Mouse (Mus musculus) heart, embryonic 11.5 days (tissue): ENCODE data around the gene Slc4a4. TPM values are rescaled to one million over a fixed set of nuclear protein-coding genes. Genes with fewer than 3 reads are reported as not detected.

Source experiments
- ATAC-seq: fragments of 200-750 bp; cut with Nextera tagmentation; replicated peaks from 2 replicates; pipeline ENCODE4 v1.8.0; 2017; ENCODE audit warnings: moderate library complexity; ENCODE audit not compliant: insufficient number of reproducible peaks, low FRiP score, low TSS enrichment
- H3K27ac ChIP-seq: fragments of 300-500 bp; sonication (generic); 2 replicates; pipeline ENCODE4 v1.5.1; 2014; ENCODE audit warnings: mild to moderate bottlenecking, low read depth, low read length
- H3K27me3 ChIP-seq: fragments of 300-500 bp; sonication (generic); 2 replicates; pipeline ENCODE4 v1.6.1; 2014; ENCODE audit warnings: mild to moderate bottlenecking, low read length, mixed read lengths; ENCODE audit not compliant: control insufficient read depth, insufficient read depth
- H3K36me3 ChIP-seq: fragments of 300-500 bp; sonication (generic); 2 replicates; pipeline ENCODE4 v1.6.1; 2014; ENCODE audit warnings: mild to moderate bottlenecking, low read length, moderate library complexity, mixed read lengths; ENCODE audit not compliant: control insufficient read depth, insufficient read depth
- H3K4me1 ChIP-seq: fragments of 300-500 bp; sonication (generic); 2 replicates; pipeline ENCODE4 v1.6.1; 2014; ENCODE audit warnings: low read length; ENCODE audit not compliant: control insufficient read depth, insufficient read depth
- H3K4me2 ChIP-seq: fragments of 300-500 bp; sonication (generic); 2 replicates; pipeline ENCODE4 v1.6.1; 2014; ENCODE audit warnings: mild to moderate bottlenecking, moderate library complexity
- H3K4me3 ChIP-seq: fragments of 300-500 bp; sonication (generic); 2 replicates; pipeline ENCODE4 v1.5.1; 2014; ENCODE audit warnings: low read depth, low read length
- H3K9ac ChIP-seq: fragments of 300-500 bp; sonication (generic); 2 replicates; pipeline ENCODE4 v1.6.1; 2014; ENCODE audit warnings: mild to moderate bottlenecking, low read depth, low read length, moderate library complexity
- H3K9me3 ChIP-seq: fragments of 300-500 bp; sonication (generic); replicated peaks from 2 replicates; pipeline ENCODE4 v1.6.1; 2016; ENCODE audit warnings: low read length; ENCODE audit not compliant: control insufficient read depth
- WGBS: fragments of 180-500 bp; shearing (Covaris S2); extraction: QIAGEN DNeasy Blood & Tissue Kit; methylation state at CpG from one replicate; pipeline ENCODE4 v1.1.7; 2014; ENCODE audit not compliant: insufficient replicate concordance; 5-methylcytosine and 5-hydroxymethylcytosine counted together
- polyA plus RNA-seq: library from polyadenylated mRNA; unstranded; fragments of >200 nt; fragmentation: Nextera tagmentation; extraction: Ambion mirVana; gene quantifications from 2 replicates; pipeline ENCODE4 v1.2.1, GENCODE M21; 2014

Slc4a4 gene
- polyA plus RNA-seq, 1 experiment from 2014 or later, result 3.4 TPM

DNA sequence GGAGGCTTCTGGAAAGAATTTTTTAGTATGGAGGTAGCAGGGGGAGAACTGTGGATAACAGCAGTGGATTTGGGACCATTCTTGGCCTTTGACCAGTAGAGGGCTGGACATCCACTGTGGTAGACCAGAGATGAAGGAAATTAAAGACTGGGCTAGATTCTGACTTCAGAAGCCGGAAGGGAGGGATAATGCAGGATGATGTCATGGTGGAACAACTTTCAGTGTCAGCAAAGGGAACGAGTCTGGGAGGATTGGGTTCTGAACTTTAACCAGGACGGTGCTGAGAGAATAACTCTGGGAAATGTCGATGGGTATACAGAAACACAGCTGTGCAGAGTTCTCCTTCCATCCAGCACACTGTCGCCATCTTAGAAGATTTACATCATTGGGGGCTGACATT, 175.7 kb downstream of the Slc4a4 start:
- Histone ChIP-seq H3K4me2 (no peak overlapping the region), H3K9ac (no peak overlapping the region), H3K36me3 (no peaks in the 10 kb centered on the region), H3K27me3 (no peaks in the 10 kb centered on the region), H3K27ac (no peak overlapping the region), H3K4me1 (peaks cover 7% of the 10 kb centered on the region), H3K9me3 (no peaks in the 10 kb centered on the region), H3K4me3 (no peak overlapping the region)
- 73% methylated on average over 5 of the region's 5 CpGs for WGBS
- ATAC-seq, result no peak

DNA sequence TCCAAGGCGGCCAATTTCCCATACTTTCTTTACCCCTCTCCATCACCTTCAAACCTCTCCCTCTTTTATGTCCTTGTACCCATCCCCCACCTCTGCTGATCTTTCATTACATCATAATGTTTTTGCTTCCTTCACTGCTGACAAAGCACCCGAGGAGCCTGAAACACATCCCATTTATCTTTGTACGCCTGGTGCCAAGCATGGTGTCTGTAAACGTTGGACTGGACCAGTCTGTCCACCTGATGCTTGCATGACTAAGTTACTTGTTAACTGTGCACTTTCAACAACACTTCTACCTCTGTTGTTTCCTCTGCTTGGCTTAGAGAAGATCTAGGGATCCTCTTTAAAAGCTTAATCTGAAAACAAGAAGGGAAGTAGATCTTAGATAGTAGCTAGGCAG, 180.5 kb downstream of the Slc4a4 start:
- Histone ChIP-seq H3K27me3 (no peaks in the 10 kb centered on the region), H3K4me1 (no peaks in the 10 kb centered on the region), H3K9ac (no peak overlapping the region), H3K36me3 (no peaks in the 10 kb centered on the region), H3K27ac (no peak overlapping the region), H3K4me2 (no peak overlapping the region), H3K9me3 (no peaks in the 10 kb centered on the region), H3K4me3 (no peak overlapping the region)
- no peak for ATAC-seq
- WGBS, result 63% methylated on average over 4 of the region's 4 CpGs

DNA sequence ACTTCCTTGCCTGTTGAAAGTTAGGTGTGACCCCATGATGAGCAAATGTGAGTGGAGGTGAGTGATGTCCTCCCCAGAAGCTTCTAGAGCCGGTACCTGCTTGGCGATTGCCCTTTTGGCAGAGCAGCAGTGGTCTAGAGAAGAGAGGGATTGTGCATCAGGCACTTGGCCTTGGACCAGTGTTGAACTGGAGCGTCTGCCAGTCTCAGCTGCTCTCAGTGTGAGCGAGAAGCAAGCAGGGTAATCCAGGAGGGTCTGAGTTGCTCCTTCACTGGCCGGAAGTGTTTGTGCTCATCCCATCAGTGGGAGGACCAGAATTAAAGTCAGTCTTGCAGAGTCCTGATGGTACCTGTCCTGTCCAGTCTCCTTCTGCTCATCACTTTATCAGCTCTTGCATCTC, 181.5 kb downstream of the Slc4a4 start:
- no peak overlapping the region for H3K9ac ChIP-seq

DNA sequence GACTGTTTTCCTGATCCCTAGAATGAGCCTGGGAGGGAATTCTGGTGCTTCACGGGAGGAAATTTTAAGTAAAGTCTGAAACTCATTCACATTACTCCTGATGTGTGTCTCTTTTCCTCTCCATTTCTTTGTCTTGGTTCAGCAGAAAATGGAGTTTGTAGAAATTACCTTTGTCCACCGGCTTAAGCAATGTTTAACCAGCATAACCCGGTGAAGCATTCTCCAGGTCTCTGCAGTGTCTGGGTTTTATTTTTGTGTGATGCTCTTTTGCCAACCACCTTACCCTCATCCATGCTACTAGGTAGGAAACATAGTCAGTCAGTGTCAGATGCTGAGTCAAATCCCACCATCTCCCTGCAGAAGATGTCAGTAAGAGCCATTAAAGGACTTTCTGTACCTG, 183.4 kb downstream of the Slc4a4 start:
- Histone ChIP-seq H3K27ac (no peak overlapping the region), H3K27me3 (no peaks in the 10 kb centered on the region), H3K36me3 (no peaks in the 10 kb centered on the region), H3K9me3 (no peaks in the 10 kb centered on the region), H3K9ac (no peak overlapping the region), H3K4me1 (no peaks in the 10 kb centered on the region), H3K4me3 (no peak overlapping the region), H3K4me2 (no peak overlapping the region)
- WGBS, result 89% methylated on average over 3 of the region's 3 CpGs
- no peak for ATAC-seq

More for the DNA sequence above, 181.5 kb downstream of the Slc4a4 start:
- H3K4me1 ChIP-seq, result no peaks in the 10 kb centered on the region
- 88% methylated on average over 5 of the region's 5 CpGs for WGBS
- H3K4me3 ChIP-seq, result no peak overlapping the region
- no peak overlapping the region for H3K4me2 ChIP-seq
- no peaks in the 10 kb centered on the region for H3K27me3 ChIP-seq
- no peaks in the 10 kb centered on the region for H3K36me3 ChIP-seq
- no peak for ATAC-seq
- no peak overlapping the region for H3K27ac ChIP-seq
- no peaks in the 10 kb centered on the region for H3K9me3 ChIP-seq

DNA sequence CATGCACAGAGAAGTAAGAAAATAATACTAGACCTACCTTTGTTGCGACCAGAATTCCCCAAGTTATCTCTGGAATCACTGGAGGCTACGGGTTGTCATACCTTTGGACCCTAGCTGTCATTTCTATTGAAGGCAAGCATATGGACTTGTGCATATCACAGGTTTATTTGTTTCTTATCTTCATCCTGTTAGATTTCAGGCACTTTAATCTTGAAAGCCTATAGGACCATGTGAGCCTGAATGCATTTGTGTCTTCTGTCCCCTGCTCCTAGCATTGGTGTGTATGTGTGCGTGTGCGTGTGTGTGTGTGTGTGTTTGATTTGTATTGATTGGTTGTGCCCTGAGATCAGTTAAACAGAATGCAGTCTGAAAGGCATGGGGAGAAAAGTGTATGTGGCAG, 185.3 kb downstream of the Slc4a4 start:
- Histone ChIP-seq H3K4me1 (no peaks in the 10 kb centered on the region), H3K36me3 (no peaks in the 10 kb centered on the region), H3K4me2 (no peak overlapping the region), H3K9ac (no peak overlapping the region), H3K9me3 (no peaks in the 10 kb centered on the region), H3K4me3 (no peak overlapping the region), H3K27ac (no peak overlapping the region), H3K27me3 (no peaks in the 10 kb centered on the region)
- ATAC-seq, result no peak
- WGBS, result 85% methylated on average over 4 of the region's 4 CpGs

DNA sequence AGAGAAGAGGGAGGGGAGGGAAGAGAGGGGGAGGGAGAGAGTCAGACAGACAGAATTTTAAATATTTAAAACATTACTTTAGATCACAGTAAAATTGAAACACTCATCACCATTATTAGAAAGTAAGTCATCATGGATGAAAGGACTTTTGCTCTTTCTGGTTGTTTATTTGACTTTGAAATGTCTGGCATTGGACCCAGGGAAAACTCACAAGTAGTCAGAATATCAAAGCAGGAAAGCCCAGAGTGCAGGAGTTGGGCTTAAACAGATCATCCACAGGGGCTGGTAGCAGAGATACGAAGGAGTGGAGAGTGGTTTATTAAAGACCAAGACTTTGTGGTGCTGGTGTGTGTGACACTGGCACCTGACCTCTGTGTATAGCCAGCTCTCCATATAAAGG, 191.1 kb downstream of the Slc4a4 start:
- Histone ChIP-seq H3K9ac (no peak overlapping the region), H3K9me3 (no peaks in the 10 kb centered on the region), H3K4me2 (no peak overlapping the region), H3K27ac (no peak overlapping the region), H3K36me3 (no peaks in the 10 kb centered on the region), H3K4me1 (no peaks in the 10 kb centered on the region), H3K27me3 (no peaks in the 10 kb centered on the region), H3K4me3 (no peak overlapping the region)
- 61% methylated on average over 1 of the region's 1 CpGs for WGBS
- no peak for ATAC-seq

DNA sequence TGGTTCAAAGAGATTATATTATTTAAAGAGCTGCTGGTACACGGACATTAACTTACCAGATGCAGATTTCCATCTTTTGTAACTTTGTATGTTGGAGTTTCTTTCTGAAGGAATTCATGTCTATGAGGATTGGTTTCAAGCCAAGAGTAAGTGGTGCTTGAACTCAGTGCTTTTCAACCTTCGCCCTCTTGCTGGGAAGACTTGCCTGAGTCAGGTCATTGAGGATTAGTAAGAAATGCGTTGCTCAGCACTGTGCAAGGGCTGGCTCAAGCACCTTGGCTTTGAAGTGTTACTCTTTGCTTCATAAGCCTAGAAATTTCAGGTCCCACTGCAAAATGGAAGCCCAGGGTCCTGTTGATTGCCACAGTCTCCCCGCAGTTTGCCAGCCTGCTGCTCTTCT, 196.9 kb downstream of the Slc4a4 start:
- WGBS, result 79% methylated on average over 4 of the region's 4 CpGs
- Histone ChIP-seq H3K4me1 (no peaks in the 10 kb centered on the region), H3K9me3 (no peaks in the 10 kb centered on the region), H3K4me2 (no peak overlapping the region), H3K9ac (no peak overlapping the region), H3K27me3 (no peaks in the 10 kb centered on the region), H3K4me3 (no peak overlapping the region), H3K27ac (no peak overlapping the region), H3K36me3 (no peaks in the 10 kb centered on the region)
- no peak for ATAC-seq

DNA sequence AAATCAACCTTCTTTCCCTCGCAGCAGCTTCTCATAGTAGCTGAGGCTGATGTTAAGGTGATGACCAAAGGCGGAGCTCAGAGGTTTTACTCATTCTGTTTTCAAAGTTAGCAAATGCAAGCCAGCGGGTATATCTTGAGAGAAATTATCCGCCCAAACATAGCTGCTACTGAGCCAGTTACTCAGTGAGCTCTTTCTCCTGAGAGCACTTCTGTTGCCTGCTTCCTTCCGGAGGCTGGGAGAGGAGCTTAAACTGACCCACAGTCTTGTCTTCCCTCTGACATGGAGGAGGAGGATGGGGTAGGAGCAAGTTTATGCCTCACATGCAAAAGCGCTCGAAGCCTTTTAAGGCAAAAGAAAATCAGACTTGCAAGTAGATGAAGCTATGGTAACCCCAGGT, 201.3 kb downstream of the Slc4a4 start:
- H3K9me3 ChIP-seq, result no peaks in the 10 kb centered on the region
- H3K36me3 ChIP-seq, result no peaks in the 10 kb centered on the region
- ATAC-seq, result no peak
- no peak overlapping the region for H3K4me3 ChIP-seq
- 82% methylated on average over 7 of the region's 7 CpGs for WGBS
- no peaks in the 10 kb centered on the region for H3K27me3 ChIP-seq
- no peak overlapping the region for H3K4me2 ChIP-seq
- H3K27ac ChIP-seq, result no peak overlapping the region
- H3K9ac ChIP-seq, result no peak overlapping the region
- no peaks in the 10 kb centered on the region for H3K4me1 ChIP-seq

DNA sequence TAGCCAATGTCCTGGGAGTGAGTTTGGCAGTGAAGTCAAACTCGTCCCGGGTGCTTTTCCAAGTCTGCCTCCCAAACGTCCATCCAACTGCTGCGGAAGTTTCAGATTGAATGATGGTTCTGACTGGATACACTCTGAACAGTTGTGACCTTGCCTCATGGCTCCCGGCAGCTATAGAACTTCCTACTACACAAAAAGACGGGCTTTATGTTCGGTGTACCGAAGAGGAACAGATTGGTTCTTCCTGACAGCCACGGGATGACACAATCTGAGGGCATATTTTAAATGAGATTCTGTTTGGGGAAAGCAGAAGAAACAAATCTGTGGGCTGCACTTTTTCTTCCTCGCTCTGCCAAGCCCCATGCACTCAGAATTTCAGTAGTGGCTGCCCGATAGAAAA, 201.8 kb downstream of the Slc4a4 start:
- no peak overlapping the region for H3K9ac ChIP-seq
- H3K4me3 ChIP-seq, result no peak overlapping the region
- H3K27me3 ChIP-seq, result no peaks in the 10 kb centered on the region
- H3K36me3 ChIP-seq, result no peaks in the 10 kb centered on the region
- 81% methylated on average over 11 of the region's 11 CpGs for WGBS
- ATAC-seq, result no peak
- H3K4me2 ChIP-seq, result no peak overlapping the region
- H3K4me1 ChIP-seq, result no peaks in the 10 kb centered on the region
- no peaks in the 10 kb centered on the region for H3K9me3 ChIP-seq
- no peak overlapping the region for H3K27ac ChIP-seq
